Mouse (Mus musculus) hindbrain, embryonic 13.5 days (tissue): ENCODE measurements around the gene Ctnnd2. TPM values are rescaled to one million over a fixed set of nuclear protein-coding genes. Genes with fewer than 3 reads are reported as not detected.

ENCODE experiments used
- ATAC-seq: fragments of 200-750 bp; cut with Nextera tagmentation; 2 replicates; pipeline ENCODE4 v1.8.0; 2017; ENCODE audit warnings: moderate TSS enrichment; ENCODE audit not compliant: low FRiP score
- H3K27ac ChIP-seq: fragments of 300-500 bp; sonication (generic); 2 replicates; pipeline ENCODE4 v1.5.1; 2015; ENCODE audit warnings: inconsistent platforms, mild to moderate bottlenecking, moderate library complexity
- H3K27me3 ChIP-seq: fragments of 300-500 bp; sonication (generic); 2 replicates; pipeline ENCODE4 v1.6.1; 2015; ENCODE audit warnings: mild to moderate bottlenecking, inconsistent platforms
- H3K36me3 ChIP-seq: fragments of 300-500 bp; sonication (generic); 2 replicates; pipeline ENCODE4 v1.6.1; 2015; ENCODE audit warnings: mild to moderate bottlenecking, inconsistent platforms
- H3K4me1 ChIP-seq: fragments of 300-500 bp; sonication (generic); replicated peaks from 2 replicates; pipeline ENCODE4 v1.6.1; 2015; ENCODE audit warnings: inconsistent platforms
- H3K4me2 ChIP-seq: fragments of 300-500 bp; sonication (generic); 2 replicates; pipeline ENCODE4 v1.6.1; 2015; ENCODE audit warnings: inconsistent platforms, mild to moderate bottlenecking, moderate library complexity
- H3K4me3 ChIP-seq: fragments of 300-500 bp; sonication (generic); 2 replicates; pipeline ENCODE4 v1.5.1; 2015; ENCODE audit warnings: mild to moderate bottlenecking, inconsistent platforms
- H3K9ac ChIP-seq: fragments of 300-500 bp; sonication (generic); 2 replicates; pipeline ENCODE4 v1.6.1; 2015; ENCODE audit warnings: mild to moderate bottlenecking, inconsistent platforms
- H3K9me3 ChIP-seq: fragments of 300-500 bp; sonication (generic); 2 replicates; pipeline ENCODE4 v1.6.1; 2016; ENCODE audit warnings: inconsistent platforms
- WGBS: fragments of 180-500 bp; shearing (Covaris S2); methylation state at CpG from one replicate; pipeline ENCODE4 v1.1.7; 2015; 5-methylcytosine and 5-hydroxymethylcytosine counted together
- polyA plus RNA-seq: library from polyadenylated mRNA; unstranded; fragments of >200 nt; fragmentation: Nextera tagmentation; extraction: Ambion mirVana; gene quantifications from 2 replicates; pipeline ENCODE4 v1.2.1, GENCODE M21; 2015

Ctnnd2 gene
- polyA plus RNA-seq, 1 experiment from 2014 or later = 59.6 TPM

GRCm38 (mm10) chr15:31006825-31007157, 834.4 kb downstream of the Ctnnd2 start:
- Histone ChIP-seq H3K36me3 (peaks cover 10% of the 10 kb centered on the region), H3K4me3 (no peak overlapping the region), H3K27ac (peak overlapping the region; percentile 20; the same call in 1 of the 2 replicates), H3K9ac (no peak overlapping the region), H3K9me3 (no peaks in the 10 kb centered on the region), H3K27me3 (no peaks in the 10 kb centered on the region), H3K4me1 (peaks cover 6% of the 10 kb centered on the region), H3K4me2 (no peak overlapping the region)
- no peak for ATAC-seq
- 88% methylated on average over 8 of the region's 8 CpGs for WGBS

- ATAC-seq = no peak
Measured at GRCm38 (mm10) chr15:31008594-31008993, 836.2 kb downstream of the Ctnnd2 start.

GRCm38 (mm10) chr15:31020769-31021168, 848.4 kb downstream of the Ctnnd2 start:
- H3K4me3 ChIP-seq = no peak overlapping the region
- no peaks in the 10 kb centered on the region; the same call in 1 of the 2 replicates for H3K4me1 ChIP-seq
- no peaks in the 10 kb centered on the region; the same call in 1 of the 2 replicates for H3K36me3 ChIP-seq
- H3K27ac ChIP-seq = no peak overlapping the region
- no peak for ATAC-seq
- WGBS = 77% methylated on average over 2 of the region's 2 CpGs
- no peaks in the 10 kb centered on the region for H3K27me3 ChIP-seq
- H3K9me3 ChIP-seq = no peaks in the 10 kb centered on the region
- H3K9ac ChIP-seq = no peak overlapping the region
- no peak overlapping the region for H3K4me2 ChIP-seq

More at GRCm38 (mm10) chr15:31008594-31008993, 836.2 kb downstream of the Ctnnd2 start:
- Histone ChIP-seq H3K4me1 (peaks cover 6% of the 10 kb centered on the region), H3K36me3 (peaks cover 10% of the 10 kb centered on the region), H3K4me3 (no peak overlapping the region), H3K27ac (no peak overlapping the region), H3K9me3 (no peaks in the 10 kb centered on the region), H3K9ac (no peak overlapping the region), H3K27me3 (no peaks in the 10 kb centered on the region), H3K4me2 (no peak overlapping the region)
- 72% methylated on average over 6 of the region's 6 CpGs for WGBS

- ATAC-seq = no peak
- Histone ChIP-seq H3K9ac (no peak overlapping the region), H3K4me1 (no peaks in the 10 kb centered on the region; the same call in 1 of the 2 replicates), H3K27me3 (no peaks in the 10 kb centered on the region), H3K4me2 (no peak overlapping the region), H3K27ac (no peak overlapping the region), H3K9me3 (no peaks in the 10 kb centered on the region), H3K4me3 (no peak overlapping the region), H3K36me3 (peaks cover 5% of the 10 kb centered on the region; the same call in 1 of the 2 replicates)
- 73% methylated on average over 1 of the region's 1 CpGs for WGBS
Measured at GRCm38 (mm10) chr15:31022012-31022411, 849.6 kb downstream of the Ctnnd2 start.

- Histone ChIP-seq H3K9me3 (no peaks in the 10 kb centered on the region), H3K27me3 (no peaks in the 10 kb centered on the region), H3K4me3 (no peak overlapping the region), H3K4me1 (no peaks in the 10 kb centered on the region; the same call in 1 of the 2 replicates), H3K4me2 (no peak overlapping the region), H3K9ac (no peak overlapping the region), H3K27ac (no peak overlapping the region), H3K36me3 (peaks cover 9% of the 10 kb centered on the region)
- WGBS = 89% methylated on average over 3 of the region's 3 CpGs
- no peak for ATAC-seq
Measured at GRCm38 (mm10) chr15:31022497-31022896, 850.1 kb downstream of the Ctnnd2 start.

GRCm38 (mm10) chr15:31023766-31024165, 851.4 kb downstream of the Ctnnd2 start:
- H3K36me3 ChIP-seq = peaks cover 14% of the 10 kb centered on the region
- WGBS = 83% methylated on average over 5 of the region's 5 CpGs
- H3K4me2 ChIP-seq = no peak overlapping the region
- H3K9ac ChIP-seq = no peak overlapping the region
- ATAC-seq = no peak
- no peak overlapping the region for H3K27ac ChIP-seq
- no peaks in the 10 kb centered on the region for H3K4me1 ChIP-seq
- H3K4me3 ChIP-seq = no peak overlapping the region
- no peaks in the 10 kb centered on the region for H3K27me3 ChIP-seq
- H3K9me3 ChIP-seq = no peaks in the 10 kb centered on the region

GRCm38 (mm10) chr15:31027448-31028230, 855.2 kb downstream of the Ctnnd2 start:
- H3K4me2 ChIP-seq = no peak overlapping the region

GRCm38 (mm10) chr15:31044983-31045382, 872.6 kb downstream of the Ctnnd2 start:
- no peaks in the 10 kb centered on the region for H3K27me3 ChIP-seq
- H3K9me3 ChIP-seq = no peaks in the 10 kb centered on the region
- no peak overlapping the region for H3K9ac ChIP-seq
- no peak overlapping the region for H3K4me2 ChIP-seq
- WGBS = 70% methylated on average over 1 of the region's 1 CpGs
- H3K4me1 ChIP-seq = no peaks in the 10 kb centered on the region
- H3K27ac ChIP-seq = no peak overlapping the region
- H3K4me3 ChIP-seq = no peak overlapping the region
- H3K36me3 ChIP-seq = no peaks in the 10 kb centered on the region
- ATAC-seq = no peak

More at GRCm38 (mm10) chr15:31027448-31028230, 855.2 kb downstream of the Ctnnd2 start:
- Histone ChIP-seq H3K9me3 (no peaks in the 10 kb centered on the region), H3K27ac (no peak overlapping the region), H3K4me1 (no peaks in the 10 kb centered on the region), H3K36me3 (peaks cover 14% of the 10 kb centered on the region), H3K4me3 (no peak overlapping the region), H3K27me3 (no peaks in the 10 kb centered on the region), H3K9ac (no peak overlapping the region)
- 90% methylated on average over 26 of the region's 26 CpGs for WGBS
- no peak for ATAC-seq

GRCm38 (mm10) chr15:31051496-31051895, 879.1 kb downstream of the Ctnnd2 start:
- no peak overlapping the region for H3K4me2 ChIP-seq
- no peaks in the 10 kb centered on the region for H3K9me3 ChIP-seq
- H3K9ac ChIP-seq = no peak overlapping the region
- no peak overlapping the region for H3K4me3 ChIP-seq
- no peak overlapping the region for H3K27ac ChIP-seq
- no peaks in the 10 kb centered on the region for H3K36me3 ChIP-seq
- 59% methylated on average over 5 of the region's 5 CpGs for WGBS
- ATAC-seq = no peak
- no peaks in the 10 kb centered on the region for H3K27me3 ChIP-seq
- H3K4me1 ChIP-seq = peaks cover 5% of the 10 kb centered on the region; the same call in 1 of the 2 replicates

GRCm38 (mm10) chr15:31056145-31056544, 883.8 kb downstream of the Ctnnd2 start:
- Histone ChIP-seq H3K4me3 (no peak overlapping the region), H3K36me3 (no peaks in the 10 kb centered on the region), H3K9me3 (no peaks in the 10 kb centered on the region), H3K4me1 (peaks cover 4% of the 10 kb centered on the region; the same call in 1 of the 2 replicates), H3K27ac (no peak overlapping the region), H3K9ac (no peak overlapping the region), H3K27me3 (no peaks in the 10 kb centered on the region), H3K4me2 (no peak overlapping the region)
- ATAC-seq = no peak
- WGBS = 64% methylated on average over 3 of the region's 3 CpGs

GRCm38 (mm10) chr15:31058315-31058714, 885.9 kb downstream of the Ctnnd2 start:
- H3K9me3 ChIP-seq = no peaks in the 10 kb centered on the region
- 83% methylated on average over 6 of the region's 6 CpGs for WGBS
- H3K27ac ChIP-seq = no peak overlapping the region
- no peaks in the 10 kb centered on the region for H3K36me3 ChIP-seq
- H3K4me2 ChIP-seq = no peak overlapping the region
- no peak for ATAC-seq
- no peaks in the 10 kb centered on the region for H3K27me3 ChIP-seq
- H3K9ac ChIP-seq = no peak overlapping the region
- H3K4me3 ChIP-seq = no peak overlapping the region
- no peaks in the 10 kb centered on the region for H3K4me1 ChIP-seq

- WGBS = 61% methylated on average over 3 of the region's 3 CpGs
- no peak for ATAC-seq
- Histone ChIP-seq H3K9ac (no peak overlapping the region), H3K4me2 (no peak overlapping the region), H3K27ac (no peak overlapping the region), H3K4me1 (no peaks in the 10 kb centered on the region), H3K4me3 (no peak overlapping the region), H3K27me3 (no peaks in the 10 kb centered on the region), H3K9me3 (no peaks in the 10 kb centered on the region), H3K36me3 (no peaks in the 10 kb centered on the region)
Measured at GRCm38 (mm10) chr15:31063734-31064133, 891.3 kb downstream of the Ctnnd2 start.

- H3K4me2 ChIP-seq = no peak overlapping the region
- no peaks in the 10 kb centered on the region for H3K9me3 ChIP-seq
- no peaks in the 10 kb centered on the region for H3K36me3 ChIP-seq
- no peaks in the 10 kb centered on the region for H3K27me3 ChIP-seq
- H3K4me1 ChIP-seq = no peaks in the 10 kb centered on the region
- no peak overlapping the region for H3K27ac ChIP-seq
- ATAC-seq = 0 out of 2 replicates have a peak, but pooled peaks have one; percentile 39
- WGBS = 63% methylated on average over 2 of the region's 2 CpGs
- H3K9ac ChIP-seq = no peak overlapping the region
- no peak overlapping the region for H3K4me3 ChIP-seq
Measured at GRCm38 (mm10) chr15:31068127-31068526, 895.7 kb downstream of the Ctnnd2 start.
